Mouse (Mus musculus) G1E (cell line): ENCODE results near the gene Nuak2.

ENCODE experiments used
- CTCF ChIP-seq: IDR thresholded peaks from 2 replicates; pipeline ENCODE4 v1.5.1; 2012; ENCODE audit warnings: low read depth, low read length, inconsistent platforms, mixed read lengths
- GATA1 ChIP-seq: IDR thresholded peaks from 2 replicates; pipeline ENCODE4 v1.6.1; 2012; ENCODE audit warnings: borderline replicate concordance, low read length, inconsistent platforms, mixed read lengths

DNA sequence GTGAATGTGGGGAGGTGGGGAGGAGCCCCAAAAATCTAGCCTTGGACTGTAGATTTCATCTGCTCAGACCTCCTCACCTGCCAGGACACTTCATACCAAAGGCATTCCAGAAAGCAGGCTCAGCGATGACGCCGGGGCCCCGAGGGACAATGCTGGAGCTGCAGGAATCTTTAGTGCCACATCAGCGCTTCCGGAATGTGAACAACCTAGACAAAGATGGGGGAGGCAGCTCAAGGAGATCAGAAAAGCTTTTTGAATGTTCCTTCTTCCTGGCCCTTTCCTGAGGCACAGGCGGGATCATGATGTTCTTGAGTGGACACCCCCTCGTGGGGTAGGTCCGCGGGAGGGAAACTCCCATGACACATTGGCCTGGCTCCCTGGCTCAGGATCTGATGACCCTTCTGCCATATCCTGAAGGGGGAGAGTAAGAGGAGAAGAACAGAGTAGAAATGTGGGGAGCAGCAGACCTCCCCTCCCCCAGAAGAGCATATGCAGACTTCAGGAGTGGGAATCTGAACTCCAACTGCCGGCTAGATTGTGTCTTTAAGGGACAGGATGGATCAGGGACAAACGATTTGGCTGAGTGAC lies 19.5 kb downstream of the Nuak2 start:
- no peak for TF ChIP-seq CTCF
- no peak for TF ChIP-seq GATA1
